In the genomic region with DNA sequence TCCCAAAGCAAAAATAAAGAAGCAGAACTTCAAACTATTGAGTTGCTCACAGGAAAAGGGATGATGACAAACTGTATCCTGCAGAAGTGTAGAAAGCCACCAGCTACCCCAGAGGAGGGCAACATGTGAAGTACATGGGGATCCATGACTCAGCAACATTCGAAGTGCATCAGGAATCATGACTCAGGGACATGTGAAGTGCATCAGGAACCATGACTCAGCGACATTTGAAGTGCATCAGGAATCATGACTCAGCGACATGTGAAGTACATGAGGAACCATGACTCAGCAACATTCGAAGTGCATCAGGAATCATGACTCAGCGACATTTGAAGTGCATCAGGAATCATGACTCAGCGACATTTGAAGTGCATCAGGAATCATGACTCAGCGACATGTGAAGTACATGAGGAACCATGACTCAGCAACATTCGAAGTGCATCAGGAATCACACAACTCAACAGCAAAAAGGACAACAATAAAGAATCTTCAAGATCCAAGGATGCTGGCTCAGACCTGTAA, we compare ENCODE assay signal across 6 mouse cellular contexts.
DNase-seq lines count a peak whose midpoint lies in the region; TF ChIP-seq lines count a peak whose summit lies in the region.
"Not testable (repeated sequence)": the region's sequence is repeated elsewhere in the genome, so short reads cannot be mapped to it uniquely, and the experiment has no call there.

No protein-coding gene starts in this region.

- H3K36me3 ChIP-seq in CH12.LX (replicated peaks in 1 of 2; ENCODE audit: control insufficient read depth in 1 of 2, insufficient read depth in 1 of 2, low read length in 1 of 2); ES-E14 (ENCODE audit: control insufficient read depth, insufficient read depth, low read length, poor library complexity, severe bottlenecking): not testable (repeated sequence)

- H3K4me2 ChIP-seq in CH12.LX (ENCODE audit: insufficient read depth, low read depth, poor library complexity, severe bottlenecking) = not testable (repeated sequence)

- H3K9ac ChIP-seq in CH12.LX (ENCODE audit: insufficient read depth, low read depth); ES-E14 (ENCODE audit: insufficient read depth, low read depth, low read length, poor library complexity, severe bottlenecking): not testable (repeated sequence)

- not testable (repeated sequence) for H3K27me3 ChIP-seq in CH12.LX (replicated peaks)

- peaks cover 11% of the 10 kb centered on the region for H3K9me3 ChIP-seq in CH12.LX (replicated peaks; ENCODE audit: low read length)
- H3K9me3 ChIP-seq in ES-E14 (ENCODE audit: control insufficient read depth, insufficient read depth, low read depth, low read length) = not testable (repeated sequence)

- not testable (repeated sequence) for H3K27ac ChIP-seq in CH12.LX (ENCODE audit: insufficient read depth, low read depth)
- peak overlapping the region; percentile 80 for H3K27ac ChIP-seq in ES-E14 (ENCODE audit: insufficient read depth, low read depth, low read length, poor library complexity, severe bottlenecking)

- dilution Hi-C loops in CH12.LX (cut with MboI; ENCODE audit: extremely low pct_ligation_motif_present, extremely low pct_unique_long_range_greater_than_20kb, low sequenced_read_pairs) = not testable (repeated sequence)

- TF ChIP-seq RAD21 in CH12.LX (IDR thresholded peaks at IDR 0.05; ENCODE audit: low read depth, low read length) = not testable (repeated sequence)

- not testable (repeated sequence) for H3K4me1 ChIP-seq in CH12.LX (ENCODE audit: control insufficient read depth in 1 of 2, insufficient read depth in 2 of 2); ES-E14 (ENCODE audit: control insufficient read depth in 2 of 2, insufficient read depth in 2 of 2, low read length in 2 of 2, poor library complexity in 1 of 2)

- TF ChIP-seq POLR2A in CH12.LX (IDR thresholded peaks at IDR 0.05; ENCODE audit: low read depth, low read length) = not testable (repeated sequence)

- not testable (repeated sequence) for H3K4me3 ChIP-seq in CH12.LX (replicated peaks in 1 of 3; ENCODE audit: low read depth in 2 of 3, low read length in 2 of 3, poor library complexity in 1 of 3); ES-E14 (ENCODE audit: insufficient read depth in 1 of 2, low read depth in 1 of 2, low read length in 2 of 2, poor library complexity in 1 of 2, severe bottlenecking in 1 of 2)

- not testable (repeated sequence) for TF ChIP-seq CTCF in CH12.LX (conservative IDR thresholded peaks at IDR 0.05 in 1 of 2, IDR thresholded peaks at IDR 0.05 in 1 of 2; ENCODE audit: low read depth in 2 of 2, low read length in 2 of 2)

- TF ChIP-seq EP300 in CH12.LX (IDR thresholded peaks at IDR 0.05; ENCODE audit: low read length) = not testable (repeated sequence)

- not testable (repeated sequence) for DNase-seq in CH12.LX (ENCODE audit: extremely low read depth)
- peak; percentile 13 for DNase-seq in ES-E14 (ENCODE audit: low read depth, low spot score)
- peak; percentile 48 for DNase-seq in ZHBTc4 (ENCODE audit: low read depth, low spot score)
- peak; percentile 9 for DNase-seq in c-Kit-negative CD71-positive TER-119-positive erythroid progenitor cells, embryonic 14.5 days (ENCODE audit: low read depth, low spot score)
- peak; percentile 53 for DNase-seq in heart, adult 11 months
- DNase-seq in retina, postnatal 1 day = peak; percentile 39

- in situ Hi-C loops in CH12.LX (cut with MboI; ENCODE audit: low pct_ligation_motif_present, low pct_unique_long_range_greater_than_20kb, low sequenced_read_pairs); ES-E14 (cut with MboI; ENCODE audit: low sequenced_read_pairs in 2 of 2, unreplicated experiment in 2 of 2): not testable (repeated sequence)

- not testable (repeated sequence) for H3K79me2 ChIP-seq in CH12.LX (replicated peaks; ENCODE audit: control insufficient read depth, extremely low read depth, insufficient read depth, poor library complexity, severe bottlenecking)

TF ChIP-seq in CH12.LX, 34 proteins besides CTCF, POLR2A, EP300 and RAD21:
- peak; percentile 75; the same call in 1 of the 2 replicates for TF ChIP-seq MAFK (IDR thresholded peaks at IDR 0.05; ENCODE audit: insufficient replicate concordance, low read length)

TF ChIP-seq in ES-E14, 5 proteins besides CTCF, POLR2A, EP300 and RAD21:
- peak; percentile 98 for TF ChIP-seq MAFK (IDR thresholded peaks at IDR 0.05; ENCODE audit: insufficient read depth, low read depth, low read length)
